Mouse (Mus musculus) ovary, postnatal 36 days (tissue): ENCODE data around the gene P4ha2.
A peak's percentile ranks its signal among the peaks of the same experiment; 100 is the strongest.

Source experiments
- DNase-seq: peaks from one replicate; pipeline ENCODE4 v3.0.0; 2022; ENCODE audit warnings: low spot score, mixed read lengths

The P4ha2 gene

DNA sequence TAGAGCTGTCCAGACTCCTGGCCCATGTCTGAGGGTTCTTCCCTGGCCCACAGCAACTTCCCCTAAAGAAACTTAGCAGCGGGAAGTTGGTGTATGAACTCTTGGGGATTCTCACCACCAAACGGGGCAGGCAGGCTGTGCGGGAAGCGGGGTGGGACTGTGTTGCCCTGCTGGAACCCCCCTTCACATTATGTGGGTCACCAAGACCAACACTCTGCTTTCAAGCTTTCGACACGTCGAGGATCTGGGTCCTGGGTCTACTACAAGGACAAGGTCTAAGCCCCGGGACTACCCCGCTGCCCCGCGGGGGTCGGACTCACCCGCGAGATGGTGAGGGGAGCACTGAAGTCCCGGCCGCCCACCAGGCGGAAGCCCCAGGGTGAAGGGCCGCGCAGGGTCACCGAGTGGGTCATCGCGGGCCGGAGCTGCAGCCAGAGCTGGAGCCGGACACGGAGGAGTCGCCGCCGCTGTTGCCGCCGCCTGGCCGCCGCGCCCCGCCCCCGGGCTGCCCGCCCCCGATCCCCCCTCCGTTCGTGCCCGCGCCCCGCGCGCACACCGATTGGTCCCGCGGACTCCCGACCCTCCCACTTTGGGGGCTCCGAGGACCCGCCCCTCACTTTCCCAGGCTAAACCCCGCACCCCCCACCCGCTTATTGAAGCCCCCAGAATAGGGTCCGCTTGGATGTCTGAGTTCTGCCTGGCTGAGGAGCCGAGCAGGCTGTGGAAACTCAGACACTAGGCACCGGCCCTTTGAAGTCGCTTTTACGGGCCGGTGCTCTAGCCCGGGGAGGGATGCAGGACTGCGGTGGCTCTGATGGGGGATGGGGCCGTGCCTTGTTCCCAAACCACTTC lies 31.1 kb upstream of the P4ha2 start, which contains the start of gene Pdlim4:
TSS of gene Pdlim4 (minus strand) at position 495 of the 852 bp plus-strand sequence.
- peak; percentile 68 for DNase-seq

DNA sequence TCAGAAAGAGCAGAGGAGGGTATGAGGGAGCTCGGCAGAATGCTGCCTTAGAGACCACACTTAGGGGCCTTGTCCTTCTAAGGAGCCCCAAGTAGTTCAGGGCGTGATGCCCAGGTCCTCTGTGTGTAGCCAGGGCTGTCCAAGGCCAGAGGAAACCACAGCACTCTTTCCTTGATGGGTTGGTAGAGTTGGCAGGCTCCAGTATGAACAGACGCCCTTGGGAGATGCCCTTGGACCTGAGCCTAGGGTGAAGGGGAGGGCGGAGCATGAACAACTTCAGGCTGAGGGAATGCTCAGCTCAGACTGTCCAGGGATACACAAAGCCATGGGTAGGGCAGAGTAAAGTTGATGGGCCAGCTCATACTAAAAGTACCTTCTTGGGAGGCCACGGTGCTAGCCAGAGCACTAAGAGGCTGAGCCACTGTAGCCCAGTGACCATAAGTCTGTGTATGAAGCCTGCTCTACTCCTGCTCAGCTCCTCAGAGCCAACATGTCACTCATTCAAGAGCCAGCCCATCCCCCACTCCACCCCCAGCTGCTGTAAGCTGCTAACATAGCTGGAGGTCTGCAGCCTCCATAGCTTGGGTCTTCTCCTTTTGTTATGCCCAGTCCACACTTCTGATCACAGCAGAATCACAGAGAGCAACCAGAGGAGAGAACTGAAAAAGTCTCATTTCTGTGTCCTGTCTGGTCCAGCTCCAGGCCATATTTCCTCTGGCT lies 28.0 kb upstream of the P4ha2 start:
- DNase-seq = peak; percentile 78

DNA sequence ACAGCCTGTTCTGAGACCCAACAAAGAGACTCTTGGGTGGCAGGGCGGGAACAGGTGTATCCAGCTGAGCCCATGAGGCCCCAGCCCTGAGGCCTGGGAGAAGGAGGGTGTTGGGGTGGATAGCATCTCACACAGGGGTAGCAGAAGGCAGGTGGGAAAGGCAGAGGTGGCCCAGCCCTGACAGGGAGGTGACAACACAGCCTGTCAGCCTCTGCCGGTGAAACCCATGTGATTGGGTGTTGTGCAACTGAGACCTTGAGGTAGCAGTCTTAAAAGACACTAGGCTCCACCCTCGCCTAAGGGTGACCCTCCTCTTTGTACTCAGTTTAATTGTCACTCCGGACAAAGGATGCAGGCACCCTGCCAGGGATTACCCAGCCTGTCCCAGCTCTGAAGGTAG lies 26.6 kb upstream of the P4ha2 start:
- DNase-seq = peak; percentile 6

DNA sequence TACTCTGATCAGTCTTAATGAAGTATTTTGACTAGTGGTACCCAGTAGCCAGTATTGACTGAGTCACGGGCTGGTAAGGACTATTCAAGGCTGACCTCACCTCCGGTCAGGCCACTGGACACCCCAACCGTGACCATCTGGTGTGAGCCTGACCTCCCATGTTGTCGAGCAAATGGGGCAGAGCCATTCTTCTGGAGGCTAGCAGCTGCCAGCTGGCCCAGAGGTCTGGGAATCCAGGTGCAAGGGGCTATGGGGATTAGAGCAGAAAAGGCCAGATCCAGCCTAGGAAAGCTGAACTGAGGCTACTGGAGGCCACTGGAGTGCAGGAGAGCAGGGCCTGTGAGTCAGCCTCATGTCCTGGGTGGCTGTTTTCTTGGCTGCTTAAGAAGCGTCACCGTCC lies 24.5 kb upstream of the P4ha2 start:
- peak; percentile 8 for DNase-seq

DNA sequence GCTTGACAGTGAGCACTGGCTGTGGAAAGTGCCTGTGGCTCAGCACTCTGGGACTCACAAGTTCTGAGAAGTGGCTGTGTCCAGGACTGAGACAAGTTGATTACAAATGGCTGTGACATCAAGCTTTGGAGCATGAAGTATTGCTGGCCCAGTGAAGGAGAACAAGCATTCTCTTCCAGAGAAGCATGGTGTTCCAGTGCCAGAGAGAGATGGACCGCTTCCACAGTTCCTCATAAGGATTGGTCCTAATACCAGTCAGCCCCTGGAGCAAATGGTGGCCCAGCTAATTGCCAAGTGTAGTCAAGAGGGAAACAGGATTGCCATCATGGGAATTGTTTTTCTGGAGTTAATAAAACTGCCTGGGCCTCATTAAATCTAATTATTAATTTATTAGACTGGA lies 23.8 kb upstream of the P4ha2 start:
- no peak for DNase-seq

DNA sequence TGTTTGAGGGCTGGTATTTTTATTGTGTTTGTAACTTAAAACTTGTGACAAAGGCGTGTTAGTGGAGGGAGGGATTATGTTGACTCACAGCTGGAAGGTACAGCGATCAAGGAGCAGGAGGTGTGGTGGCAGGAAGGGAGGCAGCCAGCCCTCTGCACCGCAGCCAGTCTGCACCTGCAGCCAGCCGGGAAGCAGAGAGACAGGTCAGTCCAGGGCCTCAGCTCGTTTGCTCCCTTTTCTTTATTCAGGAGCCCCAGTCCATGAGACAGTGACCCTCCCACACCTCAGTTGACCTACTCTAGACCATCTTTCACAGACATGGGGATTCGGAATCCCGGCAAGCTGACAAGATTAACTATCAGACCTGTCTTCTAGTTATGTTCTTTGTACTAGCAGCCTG lies 19.5 kb upstream of the P4ha2 start:
- DNase-seq = no peak

DNA sequence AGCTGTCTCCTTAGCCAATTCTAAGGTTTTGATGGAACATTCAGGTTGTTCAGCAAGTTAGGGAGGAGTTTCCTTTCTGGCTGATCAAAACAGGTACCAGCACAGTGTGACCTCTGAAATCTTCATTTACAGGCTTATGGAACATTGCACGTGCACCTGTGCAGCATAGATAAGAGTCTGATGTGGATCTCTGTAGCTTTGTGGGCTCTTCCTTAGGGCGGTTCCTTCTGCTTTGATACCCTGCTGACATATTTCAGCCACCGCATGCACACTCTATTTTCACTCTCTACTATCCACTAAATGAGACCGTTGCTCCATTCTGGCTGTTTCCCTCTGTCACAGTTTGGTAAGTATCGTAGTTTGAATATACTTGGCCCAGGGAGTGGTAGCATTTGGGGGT lies 17.2 kb upstream of the P4ha2 start:
- DNase-seq = no peak

DNA sequence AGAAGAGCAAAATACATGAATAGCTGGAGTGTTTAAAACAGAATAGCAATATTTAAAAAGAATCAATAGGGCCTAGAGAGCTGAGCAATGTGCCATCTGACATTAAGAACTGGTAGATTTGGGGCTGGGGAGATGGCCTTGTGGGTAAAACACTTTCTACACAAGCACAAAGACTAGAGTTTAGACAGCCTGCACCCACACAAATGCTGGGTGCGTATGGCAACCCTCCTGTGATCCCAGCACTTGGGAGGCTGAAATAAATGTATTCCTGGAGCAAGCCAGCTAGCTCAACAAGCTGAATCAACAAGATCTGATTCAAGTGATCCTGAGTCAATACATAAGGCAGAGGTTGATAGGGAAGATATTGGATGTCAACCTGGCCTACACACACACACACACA lies 14.9 kb upstream of the P4ha2 start:
- no peak for DNase-seq

DNA sequence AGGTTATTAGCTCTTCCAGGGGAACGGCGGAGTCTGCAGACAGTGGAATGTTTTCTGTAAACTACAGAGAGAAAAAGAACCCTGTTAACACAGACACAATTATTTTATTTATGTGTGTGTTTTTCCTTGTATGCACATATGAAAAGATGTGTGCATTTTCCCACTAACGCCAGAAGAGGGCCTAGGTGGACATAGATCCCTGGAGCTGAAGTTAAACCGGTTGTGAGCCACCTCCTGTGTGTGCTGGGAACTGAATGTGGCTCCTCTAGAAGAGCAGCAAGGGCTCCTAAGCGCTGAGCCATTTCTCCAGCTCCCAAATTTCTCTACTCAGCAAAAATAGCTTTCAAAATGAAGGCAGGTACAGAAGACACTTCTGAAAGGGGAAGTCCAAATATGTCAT lies 14.1 kb upstream of the P4ha2 start:
- DNase-seq = no peak

DNA sequence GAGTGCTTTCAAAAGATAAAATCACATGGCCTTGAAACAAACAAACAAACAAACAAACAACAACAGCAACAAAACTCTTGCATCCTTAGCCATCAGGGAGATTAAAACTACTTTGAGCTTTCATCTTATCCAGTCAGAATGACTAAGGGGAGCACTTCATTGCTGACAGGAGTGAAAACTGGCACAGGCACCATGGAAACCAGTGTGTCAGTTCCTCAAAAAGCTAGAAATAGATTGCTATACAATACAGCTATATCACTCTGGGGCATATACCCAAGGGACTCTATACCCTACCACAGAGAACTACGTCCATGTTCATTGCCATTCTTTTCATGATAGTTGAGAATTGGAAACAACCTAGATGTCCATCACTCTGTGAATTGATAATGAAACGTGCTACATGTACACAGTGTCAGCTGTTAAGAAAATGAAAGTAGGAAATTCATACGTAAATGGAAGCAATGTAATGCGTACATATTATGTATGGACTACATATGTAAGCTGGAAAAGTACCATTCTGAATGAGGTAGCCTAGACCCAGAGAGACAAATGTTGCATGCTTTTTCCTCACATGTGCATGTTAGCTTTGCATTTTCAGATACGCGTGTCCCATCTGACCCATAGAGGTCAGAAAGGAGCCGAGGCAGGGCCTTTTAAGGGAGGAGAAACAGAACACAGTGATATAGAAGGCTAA lies 11.5 kb upstream of the P4ha2 start:
- no peak for DNase-seq

DNA sequence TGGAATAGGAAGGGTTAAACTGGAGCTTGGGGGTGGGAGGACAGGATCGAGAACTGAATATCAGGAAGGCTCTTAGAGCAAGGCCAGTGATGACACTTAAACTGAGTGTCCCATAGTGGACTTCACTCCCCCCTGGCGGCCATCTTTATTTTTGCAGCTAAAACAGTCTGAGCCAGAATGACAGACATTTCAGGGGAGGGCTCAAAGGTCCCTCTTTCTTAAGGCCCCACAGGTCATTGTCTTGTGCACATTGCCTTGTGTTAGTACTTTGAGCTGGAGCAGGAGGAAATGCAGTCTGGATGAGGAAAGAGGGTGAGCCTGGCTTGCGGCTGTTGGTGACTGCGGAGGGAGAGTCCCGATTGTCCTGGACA lies 11.0 kb upstream of the P4ha2 start:
- DNase-seq = peak; percentile 64

DNA sequence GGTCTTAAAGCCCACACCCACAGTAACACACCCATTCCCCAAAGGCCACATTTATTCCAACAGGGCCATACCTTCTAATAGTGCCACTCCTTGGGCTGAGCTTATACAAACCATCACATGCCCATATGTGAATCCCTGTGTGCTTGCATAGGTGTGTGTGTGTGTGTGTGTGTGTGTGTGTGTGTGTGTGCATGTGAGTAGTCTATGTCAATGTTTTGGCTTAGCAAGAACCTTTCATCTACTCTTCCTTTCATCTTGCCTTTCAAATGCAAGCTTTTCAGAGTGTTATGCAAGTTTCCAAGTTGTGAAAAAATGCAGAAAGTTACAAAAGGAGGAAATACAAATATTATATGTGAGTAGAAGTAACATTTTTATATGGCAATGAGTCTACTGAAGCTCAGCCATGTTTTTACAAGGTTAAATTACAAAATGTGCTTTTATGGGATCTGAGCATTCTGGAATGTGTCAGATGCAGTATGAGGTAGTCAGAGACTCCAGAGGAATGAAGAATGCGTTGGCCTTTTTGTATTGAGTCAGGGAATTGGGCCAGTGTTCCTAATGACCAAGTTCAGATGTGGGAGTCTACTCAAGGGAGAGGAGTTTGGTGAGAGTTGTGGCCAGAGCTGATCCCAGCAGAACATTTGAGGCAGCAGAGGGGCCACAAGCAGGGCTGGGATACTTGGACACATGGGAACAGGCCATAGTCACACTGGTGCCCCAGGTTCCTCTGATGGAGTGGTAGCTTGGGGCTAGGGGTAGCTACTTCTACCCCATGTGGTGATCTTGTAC lies 9.6 kb upstream of the P4ha2 start:
- no peak for DNase-seq

DNA sequence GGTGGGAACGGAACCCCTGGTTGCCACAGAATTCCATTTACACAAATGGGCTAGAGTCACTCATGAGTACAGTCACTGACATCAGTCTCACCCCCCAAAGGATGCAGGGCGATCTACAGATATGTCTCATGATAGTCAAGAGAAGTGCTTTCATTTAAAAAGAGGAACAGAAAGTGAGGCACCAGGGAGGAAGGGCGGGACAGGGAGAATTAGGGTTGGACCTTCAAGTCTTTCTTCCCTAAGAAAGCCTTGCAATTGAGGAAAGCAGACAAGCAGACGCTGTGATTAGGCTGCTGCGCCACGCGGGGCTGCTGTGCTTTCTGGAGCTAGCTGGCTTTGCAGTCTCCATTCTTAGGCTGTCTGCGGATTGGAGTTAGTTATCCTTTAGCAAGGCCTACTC lies 8.2 kb upstream of the P4ha2 start:
- no peak for DNase-seq

DNA sequence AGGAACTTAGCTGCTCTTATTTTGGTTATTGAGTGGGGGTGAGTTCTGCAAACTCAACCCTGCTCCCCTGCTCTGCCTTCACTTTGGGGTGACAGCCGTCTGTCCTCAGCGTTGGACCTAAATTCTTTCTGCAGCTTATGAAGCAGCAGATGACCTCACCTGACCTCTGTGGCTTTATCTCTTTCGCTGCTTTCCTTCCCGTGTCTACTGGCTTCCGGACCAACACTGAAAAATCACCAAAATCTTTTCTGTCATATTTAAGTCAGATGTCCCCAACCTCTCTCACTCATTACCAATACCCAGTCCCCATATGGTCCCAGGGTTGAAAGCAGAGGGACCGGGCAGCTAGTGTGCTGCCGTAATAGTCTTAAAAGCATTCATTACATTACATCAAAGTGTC lies 7.7 kb upstream of the P4ha2 start:
- no peak for DNase-seq

DNA sequence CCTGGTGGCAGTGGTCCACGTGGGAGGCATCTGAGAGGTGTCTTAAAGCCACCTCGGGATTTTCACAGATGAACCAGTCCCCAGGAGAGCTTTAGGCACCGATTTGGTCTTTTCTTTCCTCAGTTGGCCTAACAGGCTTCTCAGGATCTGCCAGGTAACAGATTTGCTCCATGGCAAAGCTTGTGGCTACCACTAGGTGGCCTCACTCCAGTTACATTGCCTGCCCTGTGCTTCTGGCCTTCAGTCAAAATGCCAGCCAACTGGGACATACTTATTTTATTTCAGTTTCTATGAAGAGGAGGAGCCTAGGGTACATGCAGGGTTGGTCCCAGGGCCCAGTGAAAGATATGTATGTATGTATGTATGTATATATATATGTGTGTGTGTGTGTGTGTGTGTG lies 6.9 kb upstream of the P4ha2 start:
- DNase-seq = no peak

DNA sequence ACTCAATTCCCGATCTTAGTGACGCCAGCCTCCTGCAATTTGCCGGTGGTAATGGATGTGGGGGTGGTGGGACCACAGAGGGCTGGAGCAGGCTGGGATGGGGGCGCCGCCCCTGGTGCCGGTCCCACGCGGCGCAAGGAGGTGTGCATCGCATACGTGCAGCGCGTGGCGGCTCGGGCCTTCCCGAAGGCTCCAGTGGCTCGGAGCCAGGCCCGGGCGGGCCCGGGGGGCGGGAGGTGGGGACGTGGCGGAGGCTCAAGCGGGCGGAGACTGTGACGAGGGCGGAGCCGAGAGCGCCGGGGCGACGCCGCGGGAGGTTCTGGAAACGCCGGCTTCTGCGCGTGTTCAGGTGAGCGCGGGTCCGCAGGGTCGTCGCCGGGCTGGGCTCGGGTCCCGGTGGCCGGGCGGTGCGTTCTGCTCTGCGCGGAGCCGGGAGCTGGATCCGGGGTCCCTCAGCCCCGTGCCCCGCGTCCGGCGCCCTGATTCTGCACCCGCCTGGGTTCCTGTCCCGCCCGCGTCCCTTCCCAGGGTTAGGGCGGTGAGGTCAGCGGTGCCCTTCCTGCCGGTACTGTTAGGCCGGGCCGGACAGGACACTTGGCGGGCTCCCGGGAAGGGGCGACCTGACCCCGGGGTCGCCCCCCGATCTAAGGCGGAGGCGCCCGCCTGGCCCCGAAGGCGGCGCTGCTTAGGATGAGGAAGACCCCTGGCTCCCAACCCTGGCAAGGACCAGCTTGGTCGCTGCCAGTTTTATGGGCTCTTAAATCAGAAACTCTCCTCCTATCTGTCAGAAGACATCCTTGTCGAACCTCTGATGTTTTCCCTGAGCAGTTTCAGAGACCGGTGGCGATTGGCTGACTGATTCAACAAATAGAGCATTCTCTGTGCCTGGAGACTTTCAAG lies 1.0 kb downstream of the P4ha2 start:
- peak; percentile 78 for DNase-seq

DNA sequence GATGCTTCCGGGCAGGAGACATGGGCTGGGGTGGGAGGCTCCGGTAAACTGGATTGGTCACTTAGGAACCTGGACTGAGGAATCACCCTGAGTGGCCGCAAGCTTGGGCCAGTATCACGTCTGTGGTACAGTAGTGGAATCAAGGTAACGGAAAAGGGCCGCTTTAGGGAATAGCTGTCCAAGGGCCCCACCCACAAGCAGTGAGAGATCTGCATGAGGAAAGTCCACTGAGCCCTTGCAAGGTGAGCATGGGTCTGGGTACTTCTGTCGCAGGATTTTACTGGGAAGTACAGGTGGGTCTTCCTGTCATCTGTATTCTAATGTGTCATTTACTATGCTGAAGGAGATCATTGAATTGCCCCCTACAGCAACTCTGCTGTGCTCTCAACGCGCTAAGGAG lies 1.8 kb downstream of the P4ha2 start:
- DNase-seq = no peak

DNA sequence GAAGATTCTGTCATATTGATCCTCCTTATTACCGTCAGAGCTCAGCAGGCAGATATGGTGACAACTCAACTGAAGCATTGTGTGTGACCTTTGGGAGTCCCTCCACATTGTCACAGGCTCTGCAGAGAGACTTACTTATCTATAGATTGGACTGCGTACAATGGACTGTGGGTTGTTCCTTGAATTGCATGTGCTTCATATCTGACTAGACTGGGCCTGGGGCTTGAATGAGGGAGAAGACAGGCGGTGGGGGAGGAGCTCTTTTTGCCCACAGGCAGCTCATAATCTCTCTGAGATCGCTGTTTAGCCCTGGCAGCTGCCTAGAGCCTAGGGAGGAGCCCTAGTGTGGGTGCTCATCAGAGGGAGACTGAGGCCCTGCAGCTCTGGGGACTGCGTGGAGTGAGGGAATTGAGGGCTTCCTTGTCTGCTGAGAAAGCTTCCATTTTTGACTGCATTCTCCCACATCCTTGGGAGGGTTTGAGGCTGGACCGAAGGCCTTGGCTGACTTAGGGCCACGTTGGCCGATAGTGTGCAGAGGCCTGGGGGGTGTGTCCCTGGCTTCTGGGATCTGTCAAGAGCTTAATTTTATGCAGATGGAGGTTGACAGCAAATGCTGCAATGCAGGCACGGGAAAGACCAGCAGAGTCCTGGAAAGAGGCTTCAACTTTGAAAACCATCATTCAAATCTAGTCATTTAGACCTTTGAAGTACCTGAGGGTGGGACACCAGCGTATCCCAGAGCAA lies 3.0 kb downstream of the P4ha2 start:
- DNase-seq = no peak

DNA sequence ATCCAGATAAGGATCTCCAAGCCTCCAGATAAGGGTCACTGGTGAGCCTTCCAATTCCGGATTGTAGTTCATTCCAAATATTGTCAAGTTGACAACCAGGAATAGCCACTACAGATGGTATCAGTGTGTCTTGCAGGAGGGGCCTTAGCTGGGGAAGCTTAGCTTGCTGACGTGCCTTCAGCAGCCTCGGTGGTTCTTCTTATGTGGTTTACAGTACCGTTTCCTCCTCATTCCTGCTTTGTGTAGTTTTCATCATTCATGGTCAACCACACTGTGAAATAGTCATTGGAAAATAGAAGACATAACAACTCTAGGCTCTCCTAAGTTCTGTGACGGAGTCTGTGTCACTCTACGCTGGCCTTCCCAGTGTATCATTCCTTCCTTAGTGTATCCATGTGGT lies 5.1 kb downstream of the P4ha2 start:
- DNase-seq = no peak

DNA sequence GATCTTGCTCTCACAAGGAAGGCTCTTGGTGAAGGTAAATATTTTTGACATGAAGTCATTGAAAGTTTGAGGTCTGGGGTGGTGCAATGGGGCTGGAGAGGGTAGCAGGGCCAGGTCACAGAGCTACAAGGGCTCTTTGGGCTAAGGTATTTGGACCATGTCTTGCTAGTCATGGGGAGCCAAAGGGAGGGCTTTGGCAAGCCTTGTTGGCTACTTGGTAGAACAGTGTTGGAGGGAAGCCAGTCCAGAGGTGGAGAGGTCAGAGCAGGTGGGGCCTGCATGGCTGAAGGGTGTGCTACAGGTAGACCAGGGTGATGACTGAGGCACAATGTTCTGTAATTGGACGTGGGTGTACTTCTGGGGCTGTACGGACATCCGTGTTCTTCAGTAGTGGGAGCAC lies 6.8 kb downstream of the P4ha2 start:
- DNase-seq = no peak
